Mouse (Mus musculus): Measurements from ENCODE around the gene Fktn.
"Not testable (repeated sequence)": the region's sequence is repeated elsewhere in the genome, so short reads cannot be mapped to it uniquely, and the experiment has no call there.

Gene Fktn

DNA sequence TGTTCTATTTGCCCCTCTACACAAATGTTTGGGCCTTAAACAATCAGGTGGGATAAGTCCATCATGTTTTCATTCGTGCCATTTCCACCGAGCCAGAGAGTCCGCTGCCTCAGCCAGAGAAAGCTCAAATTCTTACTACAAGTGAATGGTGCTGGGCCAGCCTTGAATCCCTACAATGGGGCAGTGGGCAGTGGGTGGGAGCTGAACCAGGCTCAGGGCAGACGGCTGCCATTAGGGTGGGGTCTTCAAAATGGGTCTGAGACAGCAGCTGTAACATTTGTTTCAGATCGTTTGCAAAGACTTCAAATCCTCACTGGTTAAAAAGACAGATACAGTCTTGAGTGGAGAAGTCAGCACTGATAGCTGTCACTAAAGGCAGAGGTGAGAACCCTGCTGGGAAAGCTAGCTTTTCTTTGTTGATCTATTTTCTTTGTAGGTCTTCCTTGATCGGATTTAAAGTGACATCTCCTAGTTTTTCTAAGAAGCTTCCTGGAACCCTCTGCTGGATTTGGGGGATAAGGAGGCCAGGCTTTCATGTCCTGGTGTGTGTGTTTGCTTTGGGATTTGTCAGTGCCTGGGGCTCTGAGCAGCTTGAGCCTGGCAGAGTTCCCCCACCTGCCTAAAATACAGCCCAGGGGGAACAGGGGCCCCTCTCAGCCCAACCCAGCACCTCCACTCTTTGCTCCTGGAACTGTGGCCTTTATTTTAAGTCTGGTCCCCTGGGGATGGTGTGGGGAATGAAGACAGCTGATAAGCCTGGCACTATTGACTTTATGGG, 57.3 kb downstream of the Fktn start:
- no peak for DNase-seq (ENCODE audit: low read depth, low spot score)

DNA sequence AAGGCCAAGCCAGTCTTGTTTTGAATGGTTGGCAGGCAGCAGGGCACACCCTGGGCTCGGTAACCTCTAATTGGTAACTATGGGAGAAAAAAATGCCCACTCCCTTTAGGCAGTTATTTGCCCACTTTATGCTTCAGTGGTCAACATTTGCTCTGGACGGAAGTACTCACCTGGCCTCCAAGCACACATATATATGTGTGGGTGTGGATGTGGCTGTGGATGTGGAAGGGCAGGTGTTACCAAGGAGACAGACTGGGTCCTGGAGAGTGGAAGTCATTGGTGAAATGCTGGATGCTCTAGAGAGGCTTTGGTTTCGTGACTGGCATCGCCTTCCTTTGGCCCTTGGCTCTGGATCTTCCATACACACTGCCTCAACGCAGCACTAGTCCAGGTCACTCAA, 58.2 kb downstream of the Fktn start:
- no peak for DNase-seq (ENCODE audit: low read depth, low spot score)

DNA sequence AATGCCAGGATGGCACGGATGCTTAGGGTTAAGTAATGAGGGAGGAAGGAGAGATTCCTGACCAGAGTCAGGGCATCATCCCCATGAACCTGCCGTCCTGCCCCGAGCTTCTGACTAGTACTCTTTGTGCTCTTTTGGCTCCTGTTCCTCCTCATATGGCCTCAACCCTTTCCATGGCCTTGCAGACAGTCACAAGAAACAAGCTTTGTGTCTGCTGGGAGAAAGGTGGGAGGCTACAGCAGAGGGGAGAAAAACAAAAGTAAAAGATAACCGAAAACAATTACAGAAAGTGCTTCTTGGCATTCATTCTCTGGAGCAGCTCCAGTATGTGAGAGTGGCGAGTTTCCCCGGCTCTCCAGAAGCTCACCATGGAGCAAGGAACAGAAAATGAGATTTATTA, 60.1 kb downstream of the Fktn start:
- no peak for DNase-seq (ENCODE audit: low read depth, low spot score)

DNA sequence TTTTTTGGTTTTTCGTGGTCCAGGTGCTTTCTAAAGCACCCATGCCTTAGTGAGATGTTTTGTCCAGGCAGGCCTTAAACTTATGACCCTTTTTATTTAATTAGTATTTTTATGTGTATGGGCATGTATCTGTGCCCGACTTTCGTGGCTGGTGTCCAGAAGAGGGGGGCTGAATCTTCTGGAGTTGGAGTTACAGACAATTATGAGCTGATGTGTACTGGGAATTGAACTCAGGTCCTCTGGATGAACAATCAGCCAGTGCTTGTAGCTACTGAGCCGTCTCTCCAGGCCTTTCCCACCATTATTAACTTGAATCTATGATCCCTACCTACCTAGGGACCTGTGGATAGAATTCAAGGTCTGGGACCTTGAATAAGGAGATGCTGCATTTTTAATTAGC, 67.6 kb downstream of the Fktn start:
- DNase-seq (ENCODE audit: low read depth, low spot score): no peak

DNA sequence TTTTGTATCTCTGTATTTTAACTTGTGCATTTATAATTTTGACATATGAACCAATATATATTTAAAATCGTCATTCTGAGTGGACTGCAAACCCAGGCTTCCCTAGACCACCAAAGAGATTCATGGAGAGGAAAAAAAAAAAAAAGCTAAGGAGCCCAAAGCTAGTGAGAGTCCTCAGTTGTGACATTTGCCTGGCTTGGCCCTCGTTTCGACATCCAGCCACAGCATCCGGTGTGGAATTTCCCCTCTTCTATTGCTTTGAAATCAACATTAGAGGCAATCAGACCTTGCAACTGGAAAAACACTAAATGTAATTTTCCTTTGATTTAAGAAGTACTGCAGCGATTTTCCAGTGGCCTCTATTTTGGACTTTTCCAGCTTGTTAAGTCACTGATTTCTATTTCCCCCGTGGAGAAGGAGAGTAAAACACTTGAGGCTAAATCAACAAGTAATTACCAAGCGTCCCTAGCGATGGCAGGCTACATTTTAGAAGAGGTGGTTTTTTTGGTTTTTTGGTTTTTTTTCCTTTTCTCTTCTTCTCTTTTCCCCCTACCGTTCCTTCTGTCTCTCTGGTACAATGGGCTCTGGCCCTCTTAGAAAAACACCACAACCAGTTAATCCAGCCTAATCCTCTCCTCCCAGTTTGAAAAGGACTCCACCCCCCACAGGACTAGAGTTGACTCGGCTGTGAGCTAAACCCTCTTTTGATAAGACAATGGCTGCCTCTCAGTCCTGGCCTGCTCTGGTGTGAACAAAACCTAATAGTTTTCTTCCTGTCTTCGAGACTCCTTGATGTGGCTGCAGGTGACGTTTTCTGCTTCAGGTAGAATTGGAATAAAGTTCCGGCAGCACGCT, 68.6 kb downstream of the Fktn start:
- DNase-seq (ENCODE audit: low read depth, low spot score): no peak

DNA sequence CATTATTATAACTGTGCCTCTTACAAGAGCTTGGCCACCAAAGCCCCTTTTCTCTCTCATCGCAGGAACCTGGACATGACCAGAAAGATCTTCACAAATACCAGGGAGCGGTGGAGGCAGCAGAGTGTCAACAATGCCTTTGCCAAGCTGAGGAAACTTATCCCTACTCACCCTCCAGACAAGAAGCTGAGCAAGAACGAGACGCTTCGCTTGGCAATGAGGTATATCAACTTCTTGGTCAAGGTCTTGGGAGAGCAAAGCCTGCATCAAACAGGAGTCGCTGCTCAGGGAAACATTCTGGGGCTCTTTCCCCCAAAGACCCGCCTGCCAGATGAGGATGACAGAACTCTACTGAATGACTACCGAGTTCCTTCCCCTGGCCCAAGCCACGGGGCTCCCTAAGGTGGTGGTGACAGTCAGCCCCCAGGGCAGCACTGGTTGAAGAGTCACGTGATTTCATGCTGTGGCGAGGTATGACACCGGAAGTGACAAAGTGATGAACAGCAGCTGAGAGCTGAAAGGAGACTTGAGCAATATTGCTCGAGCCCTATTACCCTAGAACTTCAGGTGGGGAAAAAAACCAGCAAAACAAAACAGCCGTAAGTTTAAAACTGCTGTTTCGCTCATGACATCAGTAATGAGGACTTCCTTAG, 72.1 kb downstream of the Fktn start:
- no peak for DNase-seq (ENCODE audit: low read depth, low spot score)

DNA sequence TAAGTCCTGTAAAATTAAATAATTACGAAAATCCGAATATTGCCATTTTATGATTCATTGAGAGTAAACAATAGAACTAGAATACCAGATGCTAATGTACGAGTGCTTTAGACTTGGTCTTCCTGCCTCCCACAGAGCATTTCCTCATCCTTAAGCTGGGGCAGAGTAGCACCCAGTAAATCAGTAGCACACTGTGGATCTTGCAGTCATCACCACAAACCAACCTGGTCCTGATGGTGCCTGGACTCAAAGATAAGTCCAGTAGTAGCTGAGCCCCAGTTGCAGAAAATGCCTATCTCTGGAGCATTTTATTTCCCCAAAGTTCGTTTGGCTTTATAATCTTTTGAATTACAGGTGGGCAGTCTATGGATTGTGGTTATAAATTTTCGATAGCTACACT, 73.1 kb downstream of the Fktn start:
- no peak for DNase-seq (ENCODE audit: low read depth, low spot score)

DNA sequence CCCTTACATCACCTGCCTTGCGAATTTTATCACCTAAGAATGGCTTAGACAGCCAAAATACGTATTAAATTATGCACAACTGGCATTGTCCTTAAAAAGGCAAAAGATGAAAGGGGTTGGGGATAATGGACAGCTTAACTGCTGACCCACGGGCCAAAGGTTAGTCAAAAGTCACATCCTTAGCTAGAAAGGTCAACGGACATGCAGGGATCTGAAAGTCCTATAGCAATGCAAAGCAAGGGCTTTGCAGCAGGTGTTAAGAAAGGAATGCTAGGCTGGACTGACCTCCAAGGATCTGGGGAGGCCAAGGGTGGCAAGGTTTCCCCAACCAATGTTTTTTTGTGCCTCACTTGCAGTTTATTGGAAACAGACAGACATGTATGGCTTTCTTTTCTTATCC, 75.5 kb downstream of the Fktn start:
- DNase-seq (ENCODE audit: low read depth, low spot score): no peak

DNA sequence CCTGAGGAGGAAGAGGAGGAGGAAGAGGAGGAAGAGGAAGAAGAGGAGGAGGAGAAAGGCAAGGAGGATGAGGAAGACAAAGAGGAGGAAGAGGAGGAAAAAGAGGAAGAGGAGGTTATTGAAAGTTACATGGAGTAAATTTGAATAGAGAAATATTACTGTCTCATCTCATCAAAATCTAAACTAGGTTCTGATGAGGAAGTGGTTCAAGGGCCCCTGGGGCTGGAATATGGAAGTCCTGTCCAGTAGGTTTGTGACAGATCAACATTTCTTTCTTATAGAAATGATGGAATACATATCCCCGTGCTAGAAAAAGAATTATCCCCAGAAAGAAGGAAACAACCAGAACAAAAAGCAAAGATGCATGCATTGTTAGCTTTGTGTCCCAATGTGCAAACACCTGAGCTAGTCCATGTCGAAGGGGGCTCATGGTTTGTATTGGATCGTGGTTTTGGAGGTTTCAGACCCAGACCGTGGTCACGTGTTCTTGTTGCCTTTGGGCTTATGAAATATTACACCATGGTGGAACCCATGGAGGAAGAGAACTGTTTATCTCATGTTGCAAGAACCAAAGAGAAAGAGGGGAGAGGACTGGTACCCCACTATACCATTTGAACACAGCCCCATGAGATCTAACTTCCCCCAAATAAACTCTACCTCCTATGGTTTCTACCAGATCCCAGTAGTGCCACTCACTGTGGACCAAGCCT, 80.6 kb downstream of the Fktn start:
- DNase-seq (ENCODE audit: low read depth, low spot score): no peak

DNA sequence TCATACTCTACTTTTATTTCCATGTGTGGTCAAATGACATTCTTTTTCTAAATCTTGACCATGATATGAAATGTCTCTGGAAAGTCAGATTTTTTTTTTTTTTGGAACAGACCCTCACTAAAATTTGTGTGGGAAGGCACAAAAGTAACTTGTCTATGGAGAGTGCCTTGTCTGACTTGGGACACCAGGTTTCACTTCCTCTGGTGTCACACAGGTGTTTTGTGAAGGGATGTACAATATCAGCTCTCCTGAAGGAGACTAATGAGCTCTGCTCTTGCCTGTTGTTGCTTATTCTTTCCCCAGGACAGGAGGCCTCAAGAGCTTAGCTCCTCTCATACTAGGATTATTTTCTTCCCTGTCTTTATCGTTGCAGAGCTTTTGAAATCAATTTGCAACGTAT, 81.3 kb downstream of the Fktn start:
- DNase-seq (ENCODE audit: low read depth, low spot score): no peak

DNA sequence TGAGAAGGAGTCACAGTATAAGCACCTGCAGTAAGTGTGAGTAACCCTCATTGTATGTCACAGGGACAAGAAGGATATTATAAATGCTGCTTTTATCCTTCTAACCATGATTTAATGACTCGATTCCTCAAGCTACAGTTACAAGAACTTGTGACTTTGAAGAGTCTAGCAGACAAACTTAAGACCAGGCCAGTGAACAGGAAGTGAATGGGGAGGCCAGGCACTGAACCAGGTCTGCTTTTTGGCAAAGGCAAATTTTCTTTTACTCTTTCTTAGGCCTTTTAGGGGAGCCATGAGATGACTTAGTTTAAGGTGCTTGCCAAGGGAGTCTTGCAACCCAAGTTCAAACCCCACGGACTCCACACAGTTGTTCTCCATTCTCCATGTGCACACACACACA, 81.9 kb downstream of the Fktn start:
- DNase-seq (ENCODE audit: low read depth, low spot score): no peak

DNA sequence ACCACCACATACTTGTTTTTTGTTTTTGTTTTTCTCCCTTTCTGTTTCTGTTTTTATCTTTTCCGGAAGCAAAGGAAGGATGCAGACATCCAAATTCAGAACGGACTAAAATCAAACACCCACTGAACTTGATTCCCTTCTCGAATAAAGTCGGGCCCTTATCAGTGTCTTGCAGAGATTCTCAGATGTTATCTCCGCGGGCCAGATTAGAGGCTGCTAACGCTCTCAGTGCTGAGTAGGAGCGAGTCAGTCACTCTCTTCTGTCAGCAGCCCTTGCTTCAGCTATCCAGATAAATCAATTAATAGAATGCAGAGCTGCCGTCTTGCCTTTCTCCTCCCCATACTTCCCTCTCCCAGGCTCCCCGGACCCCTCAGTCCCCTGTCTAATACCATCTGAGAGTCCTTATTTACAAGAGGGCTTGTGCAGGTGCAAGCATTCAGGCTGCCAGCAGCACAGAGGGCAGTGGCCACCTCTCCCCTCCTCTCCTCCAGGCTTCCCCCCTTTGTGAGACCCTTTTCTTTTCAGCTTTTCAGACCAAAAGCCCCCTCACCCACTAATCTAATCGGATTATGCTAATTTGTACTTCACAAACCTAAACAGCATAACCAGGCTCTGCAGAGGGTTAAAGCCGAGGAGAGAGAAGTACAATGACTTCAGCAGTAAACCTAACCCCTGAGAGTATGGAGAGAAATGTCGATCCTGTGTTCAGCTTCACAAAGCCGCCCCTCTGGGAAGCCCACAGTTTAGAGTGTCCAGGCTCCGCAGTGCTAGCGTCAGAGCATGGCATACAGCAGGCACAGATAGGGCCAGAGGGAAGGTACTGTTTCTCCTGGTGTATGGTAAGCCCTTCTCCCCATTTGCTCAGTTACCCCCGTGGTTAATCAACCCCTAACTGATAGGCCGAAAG, 83.3 kb downstream of the Fktn start:
- DNase-seq (ENCODE audit: low read depth, low spot score): no peak

DNA sequence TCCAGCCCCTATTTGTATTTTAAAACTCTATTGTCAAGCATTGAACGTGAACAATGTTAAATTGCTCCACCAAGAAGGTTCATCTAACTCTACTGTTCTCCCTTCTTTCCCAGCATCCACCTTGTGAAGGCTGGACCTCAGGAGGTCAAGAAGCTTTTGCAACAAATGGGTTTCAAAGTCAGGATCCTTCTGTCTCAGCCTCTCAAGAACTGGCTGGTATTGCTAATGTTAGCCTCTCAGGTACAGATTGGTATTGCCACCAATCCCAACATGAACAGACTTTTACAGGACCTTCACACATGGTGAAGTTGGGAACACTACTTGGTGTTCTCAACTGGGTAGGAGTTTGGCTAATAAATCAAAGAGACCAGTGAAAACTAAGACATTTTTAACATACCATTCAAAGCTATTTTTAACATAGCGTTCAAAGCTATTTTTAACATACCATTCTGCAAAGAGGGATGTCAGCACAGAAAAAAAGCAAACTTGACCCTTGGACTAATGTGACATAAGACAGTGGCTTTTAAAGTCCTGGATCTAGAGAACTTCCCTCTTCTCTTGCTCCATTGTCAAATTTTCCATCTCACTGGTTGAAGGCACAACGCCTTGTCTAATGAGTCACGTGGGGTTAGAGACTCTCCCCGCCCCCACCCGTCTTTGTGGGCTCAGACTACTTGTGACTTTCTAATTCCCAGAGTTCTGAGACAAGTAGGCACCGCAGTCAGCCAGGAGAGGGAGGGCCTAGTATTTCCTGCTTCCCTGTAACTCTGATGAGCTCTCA, 85.3 kb downstream of the Fktn start:
- DNase-seq (ENCODE audit: low read depth, low spot score): no peak

DNA sequence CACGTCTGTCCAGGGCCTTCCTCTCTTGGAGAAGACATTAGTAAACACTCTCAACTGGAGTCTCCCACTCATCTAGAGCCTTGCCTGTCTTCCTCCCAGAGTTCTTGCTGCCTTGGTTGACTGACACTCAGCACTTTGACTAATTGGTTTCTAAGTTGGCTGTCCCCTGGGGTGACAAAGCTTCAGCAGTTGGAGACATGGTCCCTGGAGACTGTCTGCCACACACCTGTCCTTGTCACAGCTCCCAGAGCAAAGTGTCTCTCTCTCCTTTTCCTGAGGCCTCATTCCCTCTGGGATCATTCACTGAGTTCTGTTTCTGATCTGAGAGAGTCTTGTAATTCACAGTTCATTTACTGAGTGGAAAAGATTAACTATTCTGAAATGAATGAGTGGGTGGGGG, 86.0 kb downstream of the Fktn start:
- no peak for DNase-seq (ENCODE audit: low read depth, low spot score)

DNA sequence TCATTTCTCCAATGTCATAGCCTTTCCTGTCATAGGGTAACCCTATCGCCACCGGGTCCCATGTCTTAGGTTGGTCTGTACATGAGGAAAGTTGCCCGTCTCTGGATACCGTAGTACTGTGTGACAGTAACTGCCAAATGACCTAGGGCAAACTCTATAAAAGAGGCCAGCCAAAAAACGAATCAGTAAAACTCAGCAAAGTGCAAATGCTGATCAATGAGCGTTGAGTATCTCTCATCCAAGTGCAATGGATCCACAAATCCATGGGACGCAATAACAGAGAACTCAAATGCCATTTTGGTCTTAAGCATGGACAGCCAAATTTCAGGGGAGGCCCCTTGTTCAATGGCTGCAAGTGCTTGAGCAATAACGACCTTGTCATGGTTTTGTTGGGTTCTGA, 89.9 kb downstream of the Fktn start:
- not testable (repeated sequence) for DNase-seq (ENCODE audit: low read depth, low spot score)

DNA sequence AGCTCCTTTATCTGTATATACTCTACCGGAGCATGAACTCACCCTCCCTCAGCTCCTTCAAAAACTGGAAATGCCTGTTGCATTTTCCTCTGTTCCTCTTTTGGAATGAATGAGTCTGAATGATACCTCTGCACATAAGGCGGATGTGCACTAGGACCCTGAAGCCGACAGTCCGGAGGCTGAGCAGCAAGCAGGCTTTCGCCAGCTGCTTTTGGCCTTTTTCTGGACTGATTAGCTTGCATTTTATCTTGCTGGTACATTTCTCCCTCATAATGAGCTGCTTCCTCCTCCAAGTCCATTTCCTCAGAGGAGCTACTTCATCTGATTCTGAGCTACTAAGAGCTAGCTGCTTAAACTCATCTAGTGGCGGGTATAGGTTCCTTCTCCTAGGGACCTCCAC, 92.6 kb downstream of the Fktn start:
- DNase-seq (ENCODE audit: low read depth, low spot score): not testable (repeated sequence)

DNA sequence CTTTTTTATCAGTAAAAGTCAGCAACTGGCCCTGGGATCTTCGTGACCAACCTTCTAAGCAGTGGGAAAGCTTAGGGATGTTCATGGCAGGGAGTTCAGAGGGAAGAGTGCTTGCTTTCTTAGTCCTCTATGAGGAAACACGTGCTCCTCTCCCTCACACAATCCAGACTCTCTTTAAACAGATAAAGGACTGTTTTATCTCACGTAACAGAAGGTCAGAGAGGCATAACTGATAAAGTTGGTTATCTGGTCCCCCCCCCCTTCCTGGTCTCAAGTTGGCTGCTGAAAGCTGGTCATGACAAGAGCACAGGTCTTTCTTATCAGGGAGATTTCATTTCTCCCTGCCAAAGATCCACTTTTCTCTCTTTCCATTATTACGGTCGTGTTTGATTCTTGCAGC, 104.5 kb downstream of the Fktn start:
- DNase-seq (ENCODE audit: low read depth, low spot score): no peak

DNA sequence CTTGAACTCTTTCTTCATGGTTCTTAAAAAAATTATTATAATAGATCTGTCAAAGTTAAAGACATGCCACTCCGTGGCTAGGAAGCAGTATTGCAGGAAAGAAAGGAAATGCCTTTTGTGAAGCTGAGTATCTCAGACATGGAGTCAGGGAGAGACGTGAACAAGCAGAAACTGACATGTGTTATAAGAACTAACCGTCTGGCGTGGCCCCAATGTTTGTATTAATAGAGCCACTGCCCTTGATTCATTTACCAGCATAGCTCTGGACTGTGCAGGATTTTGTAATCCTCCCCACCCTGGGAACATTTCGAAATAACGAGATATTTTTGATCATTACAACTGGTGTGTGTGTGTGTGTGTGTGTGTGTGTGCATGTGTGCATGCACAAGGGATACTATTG, 109.9 kb downstream of the Fktn start:
- DNase-seq (ENCODE audit: low read depth, low spot score): no peak

DNA sequence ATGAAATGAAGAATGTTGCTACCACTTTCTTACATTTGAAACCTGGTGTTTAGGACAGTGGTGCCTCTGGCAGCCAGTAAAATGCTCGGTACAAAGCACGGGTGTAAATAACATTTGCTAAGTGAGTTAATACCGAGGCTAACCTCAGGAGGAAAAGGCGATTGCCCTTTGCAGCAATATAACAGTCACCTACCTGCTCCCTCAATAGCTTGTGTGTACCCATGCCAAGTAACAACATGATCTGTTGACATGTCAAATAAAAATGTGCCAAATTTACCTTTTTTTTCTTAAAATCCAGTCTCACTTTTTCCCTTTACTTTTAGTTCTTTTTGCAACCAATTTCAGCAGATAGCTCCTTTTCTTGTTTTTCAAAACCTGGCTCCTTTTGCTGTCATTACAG, 111.0 kb downstream of the Fktn start:
- DNase-seq (ENCODE audit: low read depth, low spot score): no peak
